In the genomic region with DNA sequence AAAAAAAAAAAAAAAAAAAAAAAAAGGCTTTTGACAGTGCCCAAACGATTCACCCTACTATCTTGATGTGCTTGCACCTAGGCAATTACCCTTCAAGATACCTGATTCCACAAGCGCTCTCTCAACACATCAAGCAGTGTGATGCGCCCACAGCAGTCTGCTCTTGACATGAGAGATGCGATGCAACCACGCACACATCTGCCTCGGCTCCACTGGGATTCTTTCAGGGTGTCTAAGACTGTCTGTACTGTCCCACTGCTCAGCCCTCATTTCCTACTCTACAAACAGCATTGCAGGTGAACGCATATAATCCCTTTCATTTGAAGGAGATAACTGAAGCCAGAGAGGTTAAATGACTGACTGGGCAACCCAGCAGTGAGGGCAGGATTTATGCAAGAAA, we compare ENCODE assay signal across 8 mouse cellular contexts. TPM values are rescaled to one million over a fixed set of nuclear protein-coding genes. Genes with fewer than 3 reads are reported as not detected.
DNase-seq lines count a peak whose midpoint lies in the region; ATAC-seq and TF ChIP-seq lines count a peak whose summit lies in the region.

No protein-coding gene starts in this region.

- peak overlapping the region; percentile 77 for H3K4me3 ChIP-seq in heart, embryonic 12.5 days
- H3K4me3 ChIP-seq in thymus, adult 2 months (ENCODE audit: control insufficient read depth, insufficient read depth, low read length), result peak overlapping the region; percentile 96; the same call in 1 of the 2 replicates
- H3K4me3 ChIP-seq in limb, embryonic 15.5 days, result peak overlapping the region; percentile 98
- peak overlapping the region; percentile 84 for H3K4me3 ChIP-seq in stomach, postnatal 0 days (ENCODE audit: low read depth, low read length)

- no peak for ATAC-seq in heart, embryonic 12.5 days (ENCODE audit: insufficient number of reproducible peaks, low FRiP score)
- no peak for ATAC-seq in limb, embryonic 15.5 days (ENCODE audit: insufficient number of reproducible peaks, low FRiP score, low TSS enrichment, low read depth)
- no peak for ATAC-seq in stomach, postnatal 0 days (ENCODE audit: low FRiP score, low TSS enrichment)

- TF ChIP-seq CTCF in thymus, adult 2 months (IDR thresholded peaks at IDR 0.05; ENCODE audit: borderline replicate concordance, control insufficient read depth, extremely low read depth, insufficient read depth, low read length, poor library complexity), result no peak
- no peak for TF ChIP-seq CTCF in stomach, postnatal 0 days (IDR thresholded peaks at IDR 0.05; ENCODE audit: low read depth)

- no peak for DNase-seq in heart, postnatal 25 days (ENCODE audit: low spot score)
- DNase-seq in thymus, adult 2 months, result no peak
- DNase-seq in thymus, adult 18-20 months, result no peak
- DNase-seq in stomach, postnatal 0 days (ENCODE audit: low spot score), result no peak
- no peak for DNase-seq in T-cell, adult 2 months (ENCODE audit: low spot score)
- no peak for DNase-seq in cerebellum, postnatal 36 days

- intact Hi-C loops in heart, postnatal 25 days (cut with DNase I), result loop anchor here (2.0 to 5.0 kb wide), 4 partner anchors 47 to 201 kb away; partner anchors contain the start of genes Car7, Ciao2b, Cmtm4 and Nae1

- peaks cover 38% of the 10 kb centered on the region for H3K36me3 ChIP-seq in heart, embryonic 12.5 days
- H3K36me3 ChIP-seq in thymus, adult 2 months (ENCODE audit: control insufficient read depth, insufficient read depth, low read length), result peaks cover 27% of the 10 kb centered on the region
- H3K36me3 ChIP-seq in limb, embryonic 15.5 days, result peaks cover 42% of the 10 kb centered on the region
- peaks cover 23% of the 10 kb centered on the region for H3K36me3 ChIP-seq in stomach, postnatal 0 days (ENCODE audit: control insufficient read depth, insufficient read depth, low read length)

- H3K4me1 ChIP-seq in heart, embryonic 12.5 days (replicated peaks), result peaks cover 14% of the 10 kb centered on the region
- peaks cover 11% of the 10 kb centered on the region for H3K4me1 ChIP-seq in thymus, adult 2 months (replicated peaks; ENCODE audit: control insufficient read depth, insufficient read depth, low read length)
- peaks cover 18% of the 10 kb centered on the region for H3K4me1 ChIP-seq in limb, embryonic 15.5 days
- peaks cover 2% of the 10 kb centered on the region; the same call in 1 of the 2 replicates for H3K4me1 ChIP-seq in stomach, postnatal 0 days (replicated peaks; ENCODE audit: control insufficient read depth, insufficient read depth)

- H3K9me3 ChIP-seq in heart, embryonic 12.5 days (replicated peaks), result peaks cover 4% of the 10 kb centered on the region; the same call in 1 of the 2 replicates
- no peaks in the 10 kb centered on the region for H3K9me3 ChIP-seq in limb, embryonic 15.5 days
- H3K9me3 ChIP-seq in stomach, postnatal 0 days (ENCODE audit: control insufficient read depth, low read length), result no peaks in the 10 kb centered on the region

- no peak for TF ChIP-seq EP300 in stomach, postnatal 0 days (optimal IDR thresholded peaks at IDR 0.05)

- no peaks in the 10 kb centered on the region for H3K27me3 ChIP-seq in heart, embryonic 12.5 days (replicated peaks)
- no peaks in the 10 kb centered on the region for H3K27me3 ChIP-seq in thymus, adult 2 months (ENCODE audit: control insufficient read depth, insufficient read depth, low read length)
- H3K27me3 ChIP-seq in limb, embryonic 15.5 days, result no peaks in the 10 kb centered on the region
- no peaks in the 10 kb centered on the region for H3K27me3 ChIP-seq in stomach, postnatal 0 days (ENCODE audit: control insufficient read depth, insufficient read depth, low read length)

- 0 out of 2 replicates have a peak overlapping the region, but pooled peaks have one; percentile 83 for H3K27ac ChIP-seq in heart, embryonic 12.5 days (ENCODE audit: poor library complexity, severe bottlenecking)
- no peak overlapping the region for H3K27ac ChIP-seq in thymus, adult 2 months (ENCODE audit: control insufficient read depth, insufficient read depth, low read length)
- no peak overlapping the region for H3K27ac ChIP-seq in limb, embryonic 15.5 days
- H3K27ac ChIP-seq in stomach, postnatal 0 days (replicated peaks), result no peak overlapping the region

- peak overlapping the region; percentile 91 for H3K4me2 ChIP-seq in heart, embryonic 12.5 days
- H3K4me2 ChIP-seq in limb, embryonic 15.5 days, result peak overlapping the region; percentile 74
- peak overlapping the region; percentile 59 for H3K4me2 ChIP-seq in stomach, postnatal 0 days (replicated peaks; ENCODE audit: low read depth)

- H3K9ac ChIP-seq in heart, embryonic 12.5 days, result peak overlapping the region; percentile 86
- H3K9ac ChIP-seq in limb, embryonic 15.5 days, result peak overlapping the region; percentile 87
- peak overlapping the region; percentile 81 for H3K9ac ChIP-seq in stomach, postnatal 0 days (ENCODE audit: low read length)

- no peak for TF ChIP-seq POLR2A in thymus, adult 2 months (IDR thresholded peaks at IDR 0.05; ENCODE audit: control insufficient read depth, extremely low read depth, insufficient read depth, low read length, poor library complexity)

- 60% methylated on average over 7 of the region's 7 CpGs for WGBS in heart, embryonic 12.5 days
- 67% methylated on average over 7 of the region's 7 CpGs for WGBS in thymus, adult 2 months
- 59% methylated on average over 7 of the region's 7 CpGs for WGBS in limb, embryonic 15.5 days
- WGBS in stomach, postnatal 0 days, result 54% methylated on average over 7 of the region's 7 CpGs

RNA-seq across cellular contexts. Expression of gene Dync1li2, which starts 1.2 kb away (rescaled TPM):
- polyA plus RNA-seq in heart, embryonic 12.5 days (2016; fragmentation: Nextera tagmentation; extraction: Ambion mirVana), result 69.1 and 76.8 TPM in 2 replicates
- 100 to 1,000 TPM in 1 of 2 experiments, 10 to 100 TPM in 1; 93.5 to 104 TPM for total RNA-seq in heart, postnatal 25 days (2021)
- polyA plus RNA-seq in thymus, adult 2 months (2012; rRNA removed), result 15.6 and 16.1 TPM in 2 replicates
- 53.7 and 62.8 TPM in 2 replicates for polyA plus RNA-seq in limb, embryonic 15.5 days (2015; fragmentation: Nextera tagmentation; extraction: Ambion mirVana)
- polyA plus RNA-seq in stomach, postnatal 0 days (2015; fragmentation: Nextera tagmentation; extraction: Ambion mirVana), result 31.9 and 33.0 TPM in 2 replicates

RNA-seq across cellular contexts. Expression of gene Cmtm4, which starts 46.0 kb away (rescaled TPM):
- polyA plus RNA-seq in heart, embryonic 12.5 days (2016; fragmentation: Nextera tagmentation; extraction: Ambion mirVana), result 1.7 TPM in 2 replicates
- 10 to 100 TPM; 10.5 to 10.6 TPM for total RNA-seq in heart, postnatal 25 days (2021)
- 7.8 and 8.4 TPM in 2 replicates for polyA plus RNA-seq in thymus, adult 2 months (2012; rRNA removed)
- polyA plus RNA-seq in limb, embryonic 15.5 days (2015; fragmentation: Nextera tagmentation; extraction: Ambion mirVana), result 1.7 and 2.7 TPM in 2 replicates
- polyA plus RNA-seq in stomach, postnatal 0 days (2015; fragmentation: Nextera tagmentation; extraction: Ambion mirVana), result 4.6 and 4.8 TPM in 2 replicates
